Mouse (Mus musculus) C3H10T1/2 (cell line): Measurements from ENCODE around the gene Zswim3. TPM values are rescaled to one million over a fixed set of nuclear protein-coding genes. Genes with fewer than 3 reads are reported as not detected.

ENCODE experiments used
- polyA plus RNA-seq, 2 experiments: library from polyadenylated mRNA; unstranded; fragments of >200 nt; fragmentation: generic; extraction: Trizol; gene quantifications; one replicate each; pipeline ENCODE4 v1.2.1; 2012; ENCODE audit warnings: missing spikeins in 2 of 2

Zswim3 gene
- 1 to 10 TPM; 2.1 to 4.9 TPM for polyA plus RNA-seq

GRCm38 (mm10) chr2:164804533-164805331, at the start of gene Zswim3, which contains the start of gene Acot8:
Zswim3 (plus strand) TSS chr2:164805098.
Acot8 (minus strand) TSS chr2:164804882.

GRCm38 (mm10) chr2:164769258-164770037, 35.5 kb upstream of the Zswim3 start, which contains the start of gene Ube2c:
Ube2c (plus strand) TSS chr2:164769898.

GRCm38 (mm10) chr2:164779481-164780086, 25.3 kb upstream of the Zswim3 start, which contains the start of gene Tnnc2:
Tnnc2 (minus strand) TSS chr2:164779967.

GRCm38 (mm10) chr2:164785481-164786387, 19.2 kb upstream of the Zswim3 start, which contains the start of gene Snx21:
Snx21 (plus strand) TSS chr2:164785823.

GRCm38 (mm10) chr2:164822636-164823165, 17.8 kb downstream of the Zswim3 start, which contains the start of gene Zswim1:
Zswim1 (plus strand) TSS chr2:164822686.

GRCm38 (mm10) chr2:164828437-164828836, 23.5 kb downstream of the Zswim3 start, which contains the start of gene Spata25:
Spata25 (minus strand) TSS chr2:164828537.

GRCm38 (mm10) chr2:164832748-164833301, 27.9 kb downstream of the Zswim3 start, which contains the start of gene Ctsa:
Ctsa (plus strand) TSS chr2:164832873.

GRCm38 (mm10) chr2:164833314-164833959, 28.5 kb downstream of the Zswim3 start, which contains the start of gene Neurl2:
Neurl2 (minus strand) TSS chr2:164833456.

GRCm38 (mm10) chr2:164857101-164857821, 52.4 kb downstream of the Zswim3 start, which contains the start of gene Pltp:
Pltp (minus strand) TSS chr2:164857711.

Other genes with a start within 250 kb of the Zswim3 start
- not detected for gene Wfdc2, start 242.7 kb upstream of the Zswim3 start, polyA plus RNA-seq
- not detected for gene Spint3, start 231.6 kb upstream of the Zswim3 start, polyA plus RNA-seq
- gene Wfdc6a, start 219.7 kb upstream of the Zswim3 start, polyA plus RNA-seq = not detected
- not detected for gene Eppin, start 211.5 kb upstream of the Zswim3 start, polyA plus RNA-seq
- gene Wfdc6b, start 191.6 kb upstream of the Zswim3 start, polyA plus RNA-seq = not detected
- not detected for gene Wfdc8, start 191.5 kb upstream of the Zswim3 start, polyA plus RNA-seq
- gene Wfdc16, start 166.3 kb upstream of the Zswim3 start, polyA plus RNA-seq = not detected
- not detected for gene Wfdc10, start 149.1 kb upstream of the Zswim3 start, polyA plus RNA-seq
- gene Wfdc9, start 148.5 kb upstream of the Zswim3 start, polyA plus RNA-seq = not detected
- gene Wfdc11, start 131.0 kb upstream of the Zswim3 start, polyA plus RNA-seq = not detected
- gene Wfdc13, start 120.0 kb upstream of the Zswim3 start, polyA plus RNA-seq = under 1 TPM in 1 of 2 experiments, not detected in 1; 0.04 TPM
- not detected for gene Spint4, start 106.6 kb upstream of the Zswim3 start, polyA plus RNA-seq
- gene Spint5, start 89.8 kb upstream of the Zswim3 start, polyA plus RNA-seq = not detected
- 1 to 10 TPM in 1 of 2 experiments, under 1 TPM in 1; 0.27 to 1.1 TPM for gene Wfdc3, start 59.2 kb upstream of the Zswim3 start, polyA plus RNA-seq
- 10 to 100 TPM; 55.3 to 58.9 TPM for gene Dnttip1, start 59.1 kb upstream of the Zswim3 start, polyA plus RNA-seq
- 100 to 1,000 TPM; 116 to 219 TPM for gene Ube2c, start 35.2 kb upstream of the Zswim3 start, polyA plus RNA-seq
- gene Tnnc2, start 25.1 kb upstream of the Zswim3 start, polyA plus RNA-seq = under 1 TPM in 1 of 2 experiments, not detected in 1; 0.19 TPM
- gene Snx21, start 19.3 kb upstream of the Zswim3 start, polyA plus RNA-seq = 10 to 100 TPM; 29.7 to 50.1 TPM
- 10 to 100 TPM; 10.7 to 19.9 TPM for gene Acot8, start 216 bp upstream of the Zswim3 start, polyA plus RNA-seq
- gene Zswim1, start 17.6 kb downstream of the Zswim3 start, polyA plus RNA-seq = 10 to 100 TPM in 1 of 2 experiments, 1 to 10 TPM in 1; 9.1 to 10.1 TPM
- under 1 TPM in 1 of 2 experiments, not detected in 1; 0.26 TPM for gene Spata25, start 23.4 kb downstream of the Zswim3 start, polyA plus RNA-seq
- 100 to 1,000 TPM in 1 of 2 experiments, 10 to 100 TPM in 1; 94.4 to 205 TPM for gene Ctsa, start 27.8 kb downstream of the Zswim3 start, polyA plus RNA-seq
- 1 to 10 TPM; 2.4 to 6.6 TPM for gene Neurl2, start 28.4 kb downstream of the Zswim3 start, polyA plus RNA-seq
- 100 to 1,000 TPM in 1 of 2 experiments, 10 to 100 TPM in 1; 16.6 to 130 TPM for gene Pltp, start 52.6 kb downstream of the Zswim3 start, polyA plus RNA-seq
- 10 to 100 TPM; 56.7 to 65.1 TPM for gene Pcif1, start 74.2 kb downstream of the Zswim3 start, polyA plus RNA-seq
- 10 to 100 TPM in 1 of 2 experiments, 1 to 10 TPM in 1; 4.1 to 11.3 TPM for gene Zfp335, start 106.7 kb downstream of the Zswim3 start, polyA plus RNA-seq
- gene Mmp9, start 135.7 kb downstream of the Zswim3 start, polyA plus RNA-seq = 10 to 100 TPM in 1 of 2 experiments, under 1 TPM in 1; 0.49 to 19.7 TPM
- 1 to 10 TPM in 1 of 2 experiments, under 1 TPM in 1; 0.12 to 1.1 TPM for gene Slc12a5, start 155.7 kb downstream of the Zswim3 start, polyA plus RNA-seq
- gene Ncoa5, start 229.8 kb downstream of the Zswim3 start, polyA plus RNA-seq = 10 to 100 TPM; 11.6 to 29.5 TPM